Mouse (Mus musculus): ENCODE results near the gene Evc. TPM values are rescaled to one million over a fixed set of nuclear protein-coding genes. Genes with fewer than 3 reads are reported as not detected.

Evc gene
- polyA plus RNA-seq (2012): 0.09 and 0.27 TPM in 2 replicates

DNA sequence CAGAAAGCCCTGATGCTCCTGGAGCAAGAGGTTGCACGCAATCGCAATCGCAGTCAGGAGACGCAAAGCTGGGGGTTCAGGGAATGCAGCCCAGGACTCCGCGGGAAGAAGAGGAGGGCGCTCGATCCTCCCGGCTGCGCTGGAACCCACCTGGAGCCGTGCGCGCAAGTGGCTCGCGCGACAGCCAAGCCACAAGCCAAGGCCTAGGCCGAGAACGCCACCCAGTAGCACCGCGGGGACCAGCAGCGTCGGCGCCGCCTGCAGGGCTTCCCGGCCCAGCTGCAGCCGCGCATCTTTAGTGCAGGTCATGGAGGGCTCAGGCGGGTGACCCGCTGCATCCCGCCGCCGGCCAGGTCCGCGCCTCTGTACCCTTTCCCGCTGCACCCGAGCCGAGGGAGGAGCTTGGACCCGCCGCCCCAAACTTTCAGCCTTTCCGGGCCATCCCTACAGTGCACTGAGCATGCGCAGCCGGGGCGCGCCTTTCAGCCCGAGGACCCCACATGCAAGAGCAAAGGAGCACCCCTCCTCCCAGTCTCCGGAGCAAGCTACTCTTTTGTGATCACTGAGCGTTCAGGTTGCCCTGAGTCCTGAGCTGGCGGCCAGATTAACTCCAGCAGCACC is at the start of gene Evc:
Gene Evc, minus strand, starts transcription at position 410 of the 621 bp plus-strand sequence.

GRCm38 (mm10) chr5:37338288-37338687 is 1.6 kb upstream of the Evc start, which contains the start of gene Evc2:
Evc2 (plus strand) TSS chr5:37338499.

DNA sequence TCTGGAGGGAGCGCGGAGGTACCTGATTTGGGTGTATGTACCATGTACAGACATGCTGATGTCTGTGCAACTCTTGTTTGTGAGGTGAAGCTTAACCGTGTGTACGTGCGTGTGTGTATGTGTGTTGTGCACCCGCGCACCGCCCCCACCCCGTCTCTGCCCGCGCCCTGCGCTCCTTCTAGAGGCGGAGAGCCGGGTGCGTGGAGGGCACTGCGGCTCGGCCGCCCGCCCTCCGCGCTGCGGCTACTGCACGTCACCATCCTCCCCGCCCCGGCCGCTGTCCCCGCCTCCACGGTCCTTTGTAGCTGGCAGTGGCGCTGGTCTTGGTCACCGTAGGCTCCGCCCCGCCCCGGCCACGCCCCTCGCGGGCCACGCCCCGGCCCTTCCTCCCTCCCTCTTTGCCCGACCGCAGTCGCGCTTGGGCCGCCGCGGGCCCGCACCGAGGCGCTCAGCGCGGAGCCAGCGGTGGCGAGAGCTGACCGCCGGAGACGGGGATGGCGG is 95.0 kb downstream of the Evc start, which contains the start of gene Crmp1:
Gene Crmp1, plus strand, starts transcription at position 290 of the 501 bp plus-strand sequence.

Other genes starting within 250 kb of the Evc start
- not detected in 2 replicates for gene Crmp1, start 95.0 kb downstream of the Evc start, polyA plus RNA-seq (2012)
- 0.16 TPM in 1 of 2 replicates, not detected in the other for gene Evc2, start 1.6 kb upstream of the Evc start, polyA plus RNA-seq (2012)